Mouse (Mus musculus) stomach, embryonic 16.5 days (tissue): ENCODE results near the gene Sgce. TPM values are rescaled to one million over a fixed set of nuclear protein-coding genes. Genes with fewer than 3 reads are reported as not detected.

ENCODE experiments used
- ATAC-seq: fragments of 200-750 bp; cut with Nextera tagmentation; 2 replicates; pipeline ENCODE4 v1.8.0; 2017; ENCODE audit warnings: moderate number of reproducible peaks, moderate TSS enrichment; ENCODE audit not compliant: insufficient read depth, low FRiP score
- H3K27ac ChIP-seq: fragments of 300-500 bp; sonication (generic); 2 replicates; pipeline ENCODE4 v1.5.1; 2014; ENCODE audit warnings: low read length
- H3K27me3 ChIP-seq: fragments of 300-500 bp; sonication (generic); 2 replicates; pipeline ENCODE4 v1.6.1; 2014; ENCODE audit warnings: low read length, control low read depth, mixed read lengths; ENCODE audit not compliant: control insufficient read depth, insufficient read depth
- H3K36me3 ChIP-seq: fragments of 300-500 bp; sonication (generic); 2 replicates; pipeline ENCODE4 v1.6.1; 2014; ENCODE audit warnings: low read length; ENCODE audit not compliant: control insufficient read depth, insufficient read depth
- H3K4me1 ChIP-seq: fragments of 300-500 bp; sonication (generic); 2 replicates; pipeline ENCODE4 v1.6.1; 2014; ENCODE audit warnings: low read length, control low read depth, mixed read lengths; ENCODE audit not compliant: control insufficient read depth, insufficient read depth
- H3K4me2 ChIP-seq: fragments of 300-500 bp; sonication (generic); 2 replicates; pipeline ENCODE4 v1.6.1; 2014; ENCODE audit warnings: low read depth, low read length, mixed read lengths
- H3K4me3 ChIP-seq: fragments of 300-500 bp; sonication (generic); replicated peaks from 2 replicates; pipeline ENCODE4 v1.5.1; 2014; ENCODE audit warnings: mild to moderate bottlenecking, low read length
- H3K9ac ChIP-seq: fragments of 300-500 bp; sonication (generic); 2 replicates; pipeline ENCODE4 v1.6.1; 2014; ENCODE audit warnings: low read length
- H3K9me3 ChIP-seq: fragments of 300-500 bp; sonication (generic); replicated peaks from 2 replicates; pipeline ENCODE4 v1.6.1; 2016; ENCODE audit warnings: low read length, control low read depth; ENCODE audit not compliant: control insufficient read depth
- WGBS: fragments of 180-500 bp; shearing (Covaris S2); extraction: QIAGEN DNeasy Blood & Tissue Kit; methylation state at CpG from one replicate; pipeline ENCODE4 v1.1.7; 2014; 5-methylcytosine and 5-hydroxymethylcytosine counted together
- polyA plus RNA-seq: library from polyadenylated mRNA; unstranded; fragments of >200 nt; fragmentation: Nextera tagmentation; extraction: Ambion mirVana; gene quantifications from 2 replicates; pipeline ENCODE4 v1.2.1, GENCODE M21; 2015

The Sgce gene
- polyA plus RNA-seq, 1 experiment from 2014 or later = 69.6 TPM

- Histone ChIP-seq H3K9me3 (no peaks in the 10 kb centered on the region), H3K4me3 (no peak overlapping the region), H3K36me3 (no peaks in the 10 kb centered on the region), H3K4me2 (no peak overlapping the region), H3K27ac (no peak overlapping the region), H3K27me3 (no peaks in the 10 kb centered on the region), H3K9ac (no peak overlapping the region), H3K4me1 (no peaks in the 10 kb centered on the region)
- no peak for ATAC-seq
- WGBS = 60% methylated on average over 8 of the region's 8 CpGs
These were observed 15.3 kb downstream of the Sgce start for GRCm38 (mm10) chr6:4731675-4732074.

GRCm38 (mm10) chr6:4728305-4728704, 18.7 kb downstream of the Sgce start:
- Histone ChIP-seq H3K27me3 (no peaks in the 10 kb centered on the region), H3K9me3 (no peaks in the 10 kb centered on the region), H3K9ac (no peak overlapping the region), H3K4me3 (no peak overlapping the region), H3K4me1 (no peaks in the 10 kb centered on the region), H3K36me3 (no peaks in the 10 kb centered on the region), H3K4me2 (no peak overlapping the region), H3K27ac (no peak overlapping the region)
- WGBS = 89% methylated on average over 2 of the region's 2 CpGs
- ATAC-seq = no peak

GRCm38 (mm10) chr6:4723998-4724757, 22.8 kb downstream of the Sgce start:
- Histone ChIP-seq H3K27ac (no peak overlapping the region), H3K36me3 (no peaks in the 10 kb centered on the region), H3K27me3 (no peaks in the 10 kb centered on the region), H3K4me1 (no peaks in the 10 kb centered on the region), H3K9ac (no peak overlapping the region), H3K4me2 (no peak overlapping the region), H3K4me3 (no peak overlapping the region), H3K9me3 (no peaks in the 10 kb centered on the region)
- no peak for ATAC-seq
- WGBS = 77% methylated on average over 15 of the region's 15 CpGs

GRCm38 (mm10) chr6:4722739-4723138, 24.3 kb downstream of the Sgce start:
- Histone ChIP-seq H3K27ac (no peak overlapping the region), H3K4me2 (no peak overlapping the region), H3K4me3 (no peak overlapping the region), H3K27me3 (no peaks in the 10 kb centered on the region), H3K4me1 (no peaks in the 10 kb centered on the region), H3K9ac (no peak overlapping the region), H3K36me3 (no peaks in the 10 kb centered on the region), H3K9me3 (no peaks in the 10 kb centered on the region)
- 76% methylated on average over 13 of the region's 13 CpGs for WGBS
- ATAC-seq = no peak

- no peak for ATAC-seq
- Histone ChIP-seq H3K36me3 (no peaks in the 10 kb centered on the region), H3K27me3 (no peaks in the 10 kb centered on the region), H3K4me1 (no peaks in the 10 kb centered on the region), H3K9me3 (no peaks in the 10 kb centered on the region), H3K9ac (no peak overlapping the region), H3K4me3 (no peak overlapping the region), H3K4me2 (no peak overlapping the region), H3K27ac (no peak overlapping the region)
- WGBS = 68% methylated on average over 6 of the region's 6 CpGs
These were observed 24.9 kb downstream of the Sgce start for GRCm38 (mm10) chr6:4722142-4722541.

GRCm38 (mm10) chr6:4717344-4717743, 29.7 kb downstream of the Sgce start:
- 69% methylated on average over 2 of the region's 2 CpGs for WGBS
- Histone ChIP-seq H3K36me3 (no peaks in the 10 kb centered on the region), H3K4me3 (no peak overlapping the region), H3K4me1 (no peaks in the 10 kb centered on the region), H3K9me3 (no peaks in the 10 kb centered on the region), H3K9ac (no peak overlapping the region), H3K27me3 (no peaks in the 10 kb centered on the region), H3K4me2 (no peak overlapping the region), H3K27ac (no peak overlapping the region)
- no peak for ATAC-seq

- H3K4me1 ChIP-seq = no peaks in the 10 kb centered on the region
- no peak overlapping the region for H3K27ac ChIP-seq
- no peak overlapping the region for H3K9ac ChIP-seq
- WGBS = 96% methylated on average over 2 of the region's 2 CpGs
- H3K27me3 ChIP-seq = no peaks in the 10 kb centered on the region
- H3K4me2 ChIP-seq = no peak overlapping the region
- H3K4me3 ChIP-seq = no peak overlapping the region
- H3K9me3 ChIP-seq = no peaks in the 10 kb centered on the region
- no peaks in the 10 kb centered on the region for H3K36me3 ChIP-seq
- ATAC-seq = no peak
These were observed 30.8 kb downstream of the Sgce start for GRCm38 (mm10) chr6:4716171-4716570.

GRCm38 (mm10) chr6:4708971-4709370, 38.0 kb downstream of the Sgce start:
- no peak for ATAC-seq
- no peak overlapping the region for H3K4me3 ChIP-seq
- H3K27ac ChIP-seq = no peak overlapping the region
- 78% methylated on average over 1 of the region's 1 CpGs for WGBS
- no peaks in the 10 kb centered on the region for H3K27me3 ChIP-seq
- no peaks in the 10 kb centered on the region for H3K4me1 ChIP-seq
- no peaks in the 10 kb centered on the region for H3K9me3 ChIP-seq
- H3K4me2 ChIP-seq = no peak overlapping the region
- H3K9ac ChIP-seq = no peak overlapping the region
- no peaks in the 10 kb centered on the region for H3K36me3 ChIP-seq

GRCm38 (mm10) chr6:4706415-4706814, 40.6 kb downstream of the Sgce start:
- H3K4me1 ChIP-seq = no peaks in the 10 kb centered on the region
- H3K36me3 ChIP-seq = no peaks in the 10 kb centered on the region
- H3K27ac ChIP-seq = no peak overlapping the region
- WGBS = 81% methylated on average over 5 of the region's 5 CpGs
- H3K9me3 ChIP-seq = no peaks in the 10 kb centered on the region
- H3K9ac ChIP-seq = no peak overlapping the region
- H3K27me3 ChIP-seq = no peaks in the 10 kb centered on the region
- no peak overlapping the region for H3K4me2 ChIP-seq
- H3K4me3 ChIP-seq = no peak overlapping the region
- ATAC-seq = no peak
